Mouse (Mus musculus): ENCODE data around the gene Wbp1l. TPM values are rescaled to one million over a fixed set of nuclear protein-coding genes. Genes with fewer than 3 reads are reported as not detected.
A peak's percentile ranks its signal among the peaks of the same experiment; 100 is the strongest.

The Wbp1l gene
- polyA plus RNA-seq, 1 experiment from 2014 or later: 33.8 TPM

- peaks cover 32% of the 10 kb centered on the region for H3K36me3 ChIP-seq (ENCODE audit: control insufficient read depth, insufficient read depth, low read length)
- H3K27me3 ChIP-seq (ENCODE audit: control insufficient read depth, insufficient read depth, low read length): no peaks in the 10 kb centered on the region
- H3K4me1 ChIP-seq (ENCODE audit: control insufficient read depth, insufficient read depth, low read length): no peaks in the 10 kb centered on the region
- peak; percentile 40; the same call in 1 of the 2 replicates for ATAC-seq (ENCODE audit: low FRiP score, low TSS enrichment)
- H3K9ac ChIP-seq (replicated peaks; ENCODE audit: low read length): no peak overlapping the region
- peak; percentile 93 for DNase-seq
- no peak overlapping the region for H3K27ac ChIP-seq (replicated peaks; ENCODE audit: low read depth, low read length)
- no peak overlapping the region for H3K4me3 ChIP-seq (replicated peaks; ENCODE audit: low read depth, low read length)
- no peak overlapping the region for H3K4me2 ChIP-seq (ENCODE audit: low read length)
- WGBS: 60% methylated on average over 13 of the region's 13 CpGs
- no peaks in the 10 kb centered on the region for H3K9me3 ChIP-seq (ENCODE audit: control insufficient read depth, low read length)
Observed at GRCm38 (mm10) chr19:46587823-46588508, 10.9 kb upstream of the Wbp1l start.

- peaks cover 42% of the 10 kb centered on the region for H3K36me3 ChIP-seq (ENCODE audit: control insufficient read depth, insufficient read depth, low read length)
- WGBS: 92% methylated on average over 6 of the region's 6 CpGs
Observed at GRCm38 (mm10) chr19:46591575-46591974, 7.3 kb upstream of the Wbp1l start.

DNA sequence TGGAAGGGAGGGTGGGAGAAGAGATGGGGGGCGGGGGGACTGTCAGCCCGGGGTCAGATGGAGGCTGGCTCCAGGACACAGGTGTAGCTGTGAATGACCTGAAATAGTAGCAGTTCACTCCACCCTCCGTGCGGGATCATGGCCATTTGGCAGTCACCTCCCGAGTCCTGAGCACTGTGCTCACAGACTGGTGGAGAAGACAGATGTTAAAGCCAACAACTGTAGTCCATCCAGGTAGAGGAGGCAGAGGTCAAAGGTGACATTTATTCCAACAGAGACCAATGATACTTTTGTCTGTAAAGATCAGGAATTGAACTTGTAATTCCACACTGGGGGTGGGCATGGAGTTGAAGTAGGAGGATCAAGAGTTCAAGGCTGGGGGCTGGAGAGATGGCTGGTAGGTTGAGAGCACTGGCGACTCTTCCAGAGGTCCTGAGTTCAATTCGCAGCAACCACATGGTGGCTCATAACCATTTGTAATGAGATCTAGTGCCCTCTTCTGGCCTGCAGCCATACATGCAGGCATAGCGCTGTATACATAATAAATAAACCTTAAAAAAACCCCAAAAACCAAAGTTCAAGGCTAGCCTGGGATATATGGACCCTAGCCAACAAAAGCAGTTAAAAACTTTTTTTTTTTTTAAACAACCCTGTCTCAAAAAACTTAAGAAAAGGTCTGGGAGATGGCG is 6.0 kb upstream of the Wbp1l start:
- WGBS: 91% methylated on average over 9 of the region's 9 CpGs
- H3K36me3 ChIP-seq (ENCODE audit: control insufficient read depth, insufficient read depth, low read length): peaks cover 42% of the 10 kb centered on the region
- H3K27ac ChIP-seq (replicated peaks; ENCODE audit: low read depth, low read length): no peak overlapping the region
- DNase-seq (peak; percentile 8), ATAC-seq (ENCODE audit: low FRiP score, low TSS enrichment) (no peak)
- no peaks in the 10 kb centered on the region for H3K9me3 ChIP-seq (ENCODE audit: control insufficient read depth, low read length)
- H3K9ac ChIP-seq (replicated peaks; ENCODE audit: low read length): no peak overlapping the region
- no peaks in the 10 kb centered on the region for H3K4me1 ChIP-seq (ENCODE audit: control insufficient read depth, insufficient read depth, low read length)
- H3K27me3 ChIP-seq (ENCODE audit: control insufficient read depth, insufficient read depth, low read length): no peaks in the 10 kb centered on the region
- no peak overlapping the region for H3K4me3 ChIP-seq (replicated peaks; ENCODE audit: low read depth, low read length)
- no peak overlapping the region for H3K4me2 ChIP-seq (ENCODE audit: low read length)

More at GRCm38 (mm10) chr19:46591575-46591974, 7.3 kb upstream of the Wbp1l start:
- no peak overlapping the region for H3K4me3 ChIP-seq (replicated peaks; ENCODE audit: low read depth, low read length)
- H3K4me2 ChIP-seq (ENCODE audit: low read length): no peak overlapping the region
- H3K9me3 ChIP-seq (ENCODE audit: control insufficient read depth, low read length): no peaks in the 10 kb centered on the region
- DNase-seq (no peak), ATAC-seq (ENCODE audit: low FRiP score, low TSS enrichment) (no peak)
- H3K27ac ChIP-seq (replicated peaks; ENCODE audit: low read depth, low read length): no peak overlapping the region
- no peak overlapping the region for H3K9ac ChIP-seq (replicated peaks; ENCODE audit: low read length)
- no peaks in the 10 kb centered on the region for H3K27me3 ChIP-seq (ENCODE audit: control insufficient read depth, insufficient read depth, low read length)
- no peaks in the 10 kb centered on the region for H3K4me1 ChIP-seq (ENCODE audit: control insufficient read depth, insufficient read depth, low read length)

- 83% methylated on average over 4 of the region's 4 CpGs for WGBS
- Histone ChIP-seq H3K36me3 (ENCODE audit: control insufficient read depth, insufficient read depth, low read length) (peaks cover 21% of the 10 kb centered on the region), H3K4me2 (ENCODE audit: low read length) (peak overlapping the region; percentile 45), H3K27ac (replicated peaks; ENCODE audit: low read depth, low read length) (no peak overlapping the region), H3K4me3 (replicated peaks; ENCODE audit: low read depth, low read length) (no peak overlapping the region), H3K9me3 (ENCODE audit: control insufficient read depth, low read length) (no peaks in the 10 kb centered on the region), H3K27me3 (ENCODE audit: control insufficient read depth, insufficient read depth, low read length) (no peaks in the 10 kb centered on the region), H3K4me1 (ENCODE audit: control insufficient read depth, insufficient read depth, low read length) (peaks cover 14% of the 10 kb centered on the region; the same call in 1 of the 2 replicates), H3K9ac (replicated peaks; ENCODE audit: low read length) (no peak overlapping the region)
- no peak for ATAC-seq (ENCODE audit: low FRiP score, low TSS enrichment)
- no peak for DNase-seq
Observed at GRCm38 (mm10) chr19:46598187-46598586, 697 bp upstream of the Wbp1l start.

- Histone ChIP-seq H3K9me3 (ENCODE audit: control insufficient read depth, low read length) (no peaks in the 10 kb centered on the region), H3K4me2 (ENCODE audit: low read length) (peak overlapping the region; percentile 93), H3K4me3 (replicated peaks; ENCODE audit: low read depth, low read length) (peak overlapping the region; percentile 95), H3K27ac (replicated peaks; ENCODE audit: low read depth, low read length) (peak overlapping the region; percentile 70), H3K27me3 (ENCODE audit: control insufficient read depth, insufficient read depth, low read length) (no peaks in the 10 kb centered on the region), H3K36me3 (ENCODE audit: control insufficient read depth, insufficient read depth, low read length) (peaks cover 16% of the 10 kb centered on the region), H3K9ac (replicated peaks; ENCODE audit: low read length) (peak overlapping the region; percentile 78), H3K4me1 (ENCODE audit: control insufficient read depth, insufficient read depth, low read length) (peaks cover 14% of the 10 kb centered on the region; the same call in 1 of the 2 replicates)
- peak; percentile 2; the same call in 1 of the 2 replicates for ATAC-seq (ENCODE audit: low FRiP score, low TSS enrichment)
- DNase-seq: no peak
- WGBS: 24% methylated on average over 22 of the region's 22 CpGs
Observed at GRCm38 (mm10) chr19:46599375-46600256, 732 bp downstream of the Wbp1l start.

- H3K9ac ChIP-seq (replicated peaks; ENCODE audit: low read length): no peak overlapping the region
- H3K4me2 ChIP-seq (ENCODE audit: low read length): peak overlapping the region; percentile 93
- no peak overlapping the region for H3K27ac ChIP-seq (replicated peaks; ENCODE audit: low read depth, low read length)
- ATAC-seq (ENCODE audit: low FRiP score, low TSS enrichment) (no peak), DNase-seq (no peak)
- H3K4me3 ChIP-seq (replicated peaks; ENCODE audit: low read depth, low read length): peak overlapping the region; percentile 95
- H3K4me1 ChIP-seq (ENCODE audit: control insufficient read depth, insufficient read depth, low read length): peaks cover 14% of the 10 kb centered on the region; the same call in 1 of the 2 replicates
- 87% methylated on average over 4 of the region's 4 CpGs for WGBS
- H3K36me3 ChIP-seq (ENCODE audit: control insufficient read depth, insufficient read depth, low read length): peaks cover 12% of the 10 kb centered on the region; the same call in 1 of the 2 replicates
- no peaks in the 10 kb centered on the region for H3K9me3 ChIP-seq (ENCODE audit: control insufficient read depth, low read length)
- no peaks in the 10 kb centered on the region for H3K27me3 ChIP-seq (ENCODE audit: control insufficient read depth, insufficient read depth, low read length)
Observed at GRCm38 (mm10) chr19:46600371-46600770, 1.5 kb downstream of the Wbp1l start.

GRCm38 (mm10) chr19:46601491-46601890 is 2.6 kb downstream of the Wbp1l start:
- H3K27ac ChIP-seq (replicated peaks; ENCODE audit: low read depth, low read length): no peak overlapping the region
- H3K9ac ChIP-seq (replicated peaks; ENCODE audit: low read length): no peak overlapping the region
- H3K9me3 ChIP-seq (ENCODE audit: control insufficient read depth, low read length): no peaks in the 10 kb centered on the region
- H3K4me3 ChIP-seq (replicated peaks; ENCODE audit: low read depth, low read length): no peak overlapping the region
- no peaks in the 10 kb centered on the region for H3K27me3 ChIP-seq (ENCODE audit: control insufficient read depth, insufficient read depth, low read length)
- no peak for ATAC-seq (ENCODE audit: low FRiP score, low TSS enrichment)
- peaks cover 14% of the 10 kb centered on the region; the same call in 1 of the 2 replicates for H3K4me1 ChIP-seq (ENCODE audit: control insufficient read depth, insufficient read depth, low read length)
- WGBS: 93% methylated on average over 14 of the region's 14 CpGs
- H3K4me2 ChIP-seq (ENCODE audit: low read length): no peak overlapping the region
- peaks cover 16% of the 10 kb centered on the region for H3K36me3 ChIP-seq (ENCODE audit: control insufficient read depth, insufficient read depth, low read length)
- no peak for DNase-seq

DNA sequence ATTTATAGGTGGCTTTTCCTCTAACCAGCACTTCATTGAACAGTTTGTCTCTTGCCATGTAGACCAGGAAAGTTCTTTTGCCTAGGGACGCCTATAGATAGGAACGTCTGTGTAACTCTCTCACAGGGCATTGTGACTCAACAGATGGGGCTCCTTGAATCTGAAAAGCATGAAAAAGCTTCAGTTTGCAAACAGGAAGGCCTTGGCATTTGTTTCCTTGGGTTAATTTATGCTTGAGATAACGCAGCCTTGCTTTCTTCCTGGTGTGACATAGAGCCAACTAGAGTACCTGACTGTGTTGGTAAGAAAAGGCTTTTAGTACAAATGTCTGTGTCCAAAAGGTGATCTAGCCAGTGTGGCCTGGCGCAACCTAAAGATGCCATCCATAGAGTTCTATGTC is 3.5 kb downstream of the Wbp1l start:
- Histone ChIP-seq H3K4me1 (ENCODE audit: control insufficient read depth, insufficient read depth, low read length) (peaks cover 14% of the 10 kb centered on the region; the same call in 1 of the 2 replicates), H3K36me3 (ENCODE audit: control insufficient read depth, insufficient read depth, low read length) (peaks cover 19% of the 10 kb centered on the region), H3K9me3 (ENCODE audit: control insufficient read depth, low read length) (no peaks in the 10 kb centered on the region), H3K27ac (replicated peaks; ENCODE audit: low read depth, low read length) (no peak overlapping the region), H3K4me2 (ENCODE audit: low read length) (no peak overlapping the region), H3K9ac (replicated peaks; ENCODE audit: low read length) (no peak overlapping the region), H3K27me3 (ENCODE audit: control insufficient read depth, insufficient read depth, low read length) (no peaks in the 10 kb centered on the region), H3K4me3 (replicated peaks; ENCODE audit: low read depth, low read length) (no peak overlapping the region)
- no peak for DNase-seq
- ATAC-seq (ENCODE audit: low FRiP score, low TSS enrichment): no peak
- WGBS: 93% methylated on average over 4 of the region's 4 CpGs

All from midbrain, embryonic 14.5 days (tissue).